Mouse (Mus musculus) heart, embryonic 13.5 days (tissue): ENCODE measurements around the gene Ift122. TPM values are rescaled to one million over a fixed set of nuclear protein-coding genes. Genes with fewer than 3 reads are reported as not detected.
"Not testable (repeated sequence)": the region's sequence is repeated elsewhere in the genome, so short reads cannot be mapped to it uniquely, and the experiment has no call there.

Source experiments
- ATAC-seq: fragments of 200-750 bp; cut with Nextera tagmentation; 2 replicates; pipeline ENCODE4 v1.8.0; 2017; ENCODE audit warnings: moderate TSS enrichment; ENCODE audit not compliant: insufficient number of reproducible peaks, low FRiP score, low TSS enrichment; ENCODE audit errors: extremely low read depth
- H3K27ac ChIP-seq: fragments of 300-500 bp; sonication (generic); replicated peaks from 2 replicates; pipeline ENCODE4 v1.5.1; 2015; ENCODE audit warnings: moderate library complexity, mild to moderate bottlenecking, inconsistent platforms
- H3K27me3 ChIP-seq: fragments of 300-500 bp; sonication (generic); replicated peaks from 2 replicates; pipeline ENCODE4 v1.6.1; 2015; ENCODE audit warnings: mild to moderate bottlenecking, inconsistent platforms
- H3K36me3 ChIP-seq: fragments of 300-500 bp; sonication (generic); 2 replicates; pipeline ENCODE4 v1.6.1; 2015; ENCODE audit warnings: mild to moderate bottlenecking, inconsistent platforms
- H3K4me1 ChIP-seq: fragments of 300-500 bp; sonication (generic); 2 replicates; pipeline ENCODE4 v1.6.1; 2015; ENCODE audit warnings: inconsistent platforms
- H3K4me2 ChIP-seq: fragments of 300-500 bp; sonication (generic); 2 replicates; pipeline ENCODE4 v1.6.1; 2015; ENCODE audit warnings: inconsistent platforms, mild to moderate bottlenecking, moderate library complexity
- H3K4me3 ChIP-seq: fragments of 300-500 bp; sonication (generic); 2 replicates; pipeline ENCODE4 v1.5.1; 2015; ENCODE audit warnings: moderate library complexity, mild to moderate bottlenecking, inconsistent platforms
- H3K9ac ChIP-seq: fragments of 300-500 bp; sonication (generic); 2 replicates; pipeline ENCODE4 v1.6.1; 2015; ENCODE audit warnings: inconsistent platforms, mild to moderate bottlenecking, moderate library complexity
- H3K9me3 ChIP-seq: fragments of 300-500 bp; sonication (generic); 2 replicates; pipeline ENCODE4 v1.6.1; 2016; ENCODE audit warnings: inconsistent platforms
- WGBS: fragments of 180-500 bp; shearing (Covaris S2); methylation state at CpG from one replicate; pipeline ENCODE4 v1.1.7; 2015; ENCODE audit warnings: mixed read lengths; 5-methylcytosine and 5-hydroxymethylcytosine counted together
- polyA plus RNA-seq: library from polyadenylated mRNA; unstranded; fragments of >200 nt; fragmentation: Nextera tagmentation; extraction: Ambion mirVana; gene quantifications from 2 replicates; pipeline ENCODE4 v1.2.1, GENCODE M21; 2015

Gene Ift122
- polyA plus RNA-seq, 1 experiment from 2014 or later, result 21.2 TPM

GRCm38 (mm10) chr6:115821216-115821993 is 31.9 kb upstream of the Ift122 start:
- Histone ChIP-seq H3K4me3 (no peak overlapping the region), H3K36me3 (no peaks in the 10 kb centered on the region), H3K27me3 (peaks cover 4% of the 10 kb centered on the region; the same call in 1 of the 2 replicates), H3K4me2 (no peak overlapping the region), H3K9me3 (no peaks in the 10 kb centered on the region), H3K27ac (no peak overlapping the region), H3K9ac (no peak overlapping the region), H3K4me1 (0 out of 2 replicates have a peak, but pooled peaks cover 6% of the 10 kb centered on the region)
- 71% methylated on average over 8 of the region's 8 CpGs for WGBS
- ATAC-seq, result no peak

DNA sequence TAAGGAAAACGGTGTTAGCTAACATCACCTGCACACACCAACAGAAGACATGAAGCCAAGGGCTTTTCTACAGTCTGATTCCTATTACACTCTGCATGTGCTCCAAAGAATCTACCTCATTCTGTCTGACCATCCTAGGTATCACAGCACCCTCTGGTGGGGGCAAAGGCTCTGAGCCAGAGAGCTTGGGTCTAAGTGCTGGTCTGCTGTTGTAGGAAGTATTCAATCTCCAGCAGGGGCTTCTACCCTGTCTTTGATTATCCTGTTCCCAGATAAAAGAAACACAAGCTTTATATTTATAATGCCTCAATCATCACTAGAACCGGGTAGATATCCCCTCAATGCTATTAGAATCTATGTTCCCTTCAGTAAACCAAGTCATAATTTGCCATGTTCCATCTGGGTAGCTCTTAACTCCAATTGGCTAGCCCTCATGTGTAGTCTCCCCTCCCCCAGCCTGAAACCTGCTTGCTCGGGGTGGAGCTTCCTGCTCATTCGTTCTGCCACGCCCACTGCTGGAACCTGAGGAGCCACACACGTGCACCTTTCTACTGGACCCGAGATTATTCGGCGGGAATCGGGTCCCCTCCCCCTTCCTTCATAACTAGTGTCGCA is 29.3 kb upstream of the Ift122 start:
- ATAC-seq, result peak; percentile 76; the same call in 1 of the 2 replicates
- not testable (repeated sequence) for H3K27me3 ChIP-seq, H3K9me3 ChIP-seq, H3K4me1 ChIP-seq, H3K36me3 ChIP-seq, H3K27ac ChIP-seq
- 3% methylated on average over 4 of the region's 11 CpGs for WGBS
- H3K4me3 ChIP-seq, result peak overlapping the region; percentile 37
- peak overlapping the region; percentile 62 for H3K4me2 ChIP-seq
- H3K9ac ChIP-seq, result peak overlapping the region; percentile 37; the same call in 1 of the 2 replicates

GRCm38 (mm10) chr6:115830779-115831601 is 22.3 kb upstream of the Ift122 start:
- H3K4me1 ChIP-seq, result no peaks in the 10 kb centered on the region
- no peaks in the 10 kb centered on the region for H3K36me3 ChIP-seq
- no peak overlapping the region for H3K9ac ChIP-seq
- H3K4me2 ChIP-seq, result no peak overlapping the region
- no peaks in the 10 kb centered on the region for H3K9me3 ChIP-seq
- no peaks in the 10 kb centered on the region for H3K27me3 ChIP-seq
- no peak for ATAC-seq
- 84% methylated on average over 6 of the region's 6 CpGs for WGBS
- no peak overlapping the region for H3K27ac ChIP-seq
- H3K4me3 ChIP-seq, result no peak overlapping the region

DNA sequence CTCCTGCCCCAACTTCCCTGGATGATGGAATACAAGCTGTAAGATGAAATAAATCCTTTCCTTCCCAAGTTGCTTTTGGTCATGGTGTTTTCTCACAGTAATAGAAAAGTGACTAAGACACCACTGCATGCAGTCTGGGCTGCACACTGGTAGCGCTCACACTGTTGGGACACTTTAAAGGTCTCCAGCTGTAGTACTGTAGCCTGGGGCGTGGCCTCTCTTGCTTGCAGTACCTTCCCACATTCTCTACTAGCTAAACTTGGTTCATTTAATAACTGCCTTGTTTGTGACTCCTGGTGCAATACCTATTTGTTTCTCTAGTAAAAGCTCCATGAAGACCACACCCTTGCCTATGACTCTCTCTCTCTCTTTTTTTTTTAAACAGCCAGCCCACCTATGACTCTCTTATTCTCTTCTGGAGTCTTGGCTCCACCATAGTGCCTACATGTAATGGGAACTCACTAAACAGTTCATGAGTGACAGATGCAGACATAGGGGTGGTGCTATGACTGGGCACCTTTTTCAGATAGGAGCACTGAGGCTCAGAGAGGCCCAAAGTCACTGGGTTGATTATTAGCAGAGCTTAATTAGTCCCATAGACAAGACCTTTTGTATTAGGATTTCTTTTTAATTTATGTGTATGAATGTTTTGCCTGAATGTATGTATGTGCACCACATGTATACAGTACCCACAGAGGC is 21.0 kb upstream of the Ift122 start:
- Histone ChIP-seq H3K27ac (no peak overlapping the region), H3K9me3 (no peaks in the 10 kb centered on the region), H3K4me1 (0 out of 2 replicates have a peak, but pooled peaks cover under 1% of the 10 kb centered on the region), H3K4me2 (no peak overlapping the region), H3K36me3 (no peaks in the 10 kb centered on the region), H3K4me3 (no peak overlapping the region), H3K27me3 (no peaks in the 10 kb centered on the region), H3K9ac (no peak overlapping the region)
- 87% methylated on average over 2 of the region's 2 CpGs for WGBS
- no peak for ATAC-seq

DNA sequence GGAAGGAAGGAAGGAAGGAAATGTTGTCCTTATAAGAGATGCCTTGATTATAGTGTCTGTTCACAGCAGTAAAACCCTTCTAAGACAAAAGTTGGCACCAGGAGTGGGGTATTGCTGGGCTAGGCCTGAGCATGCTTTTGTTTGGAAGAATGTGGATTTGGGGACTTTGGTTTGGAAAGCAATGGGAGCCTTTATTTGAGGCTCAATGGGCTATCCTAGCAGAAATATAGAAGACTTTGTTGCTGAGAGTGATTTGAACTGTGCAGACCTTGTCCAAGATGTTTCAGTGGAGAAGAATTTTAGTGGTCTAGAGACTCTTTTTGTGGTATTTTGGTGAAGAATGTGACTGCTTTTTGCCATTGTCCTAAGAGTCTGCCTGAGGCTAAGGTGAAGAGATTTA is 19.4 kb upstream of the Ift122 start:
- Histone ChIP-seq H3K9me3 (no peaks in the 10 kb centered on the region), H3K36me3 (no peaks in the 10 kb centered on the region), H3K4me1 (peaks cover 14% of the 10 kb centered on the region), H3K9ac (no peak overlapping the region), H3K4me2 (no peak overlapping the region), H3K27me3 (no peaks in the 10 kb centered on the region), H3K27ac (no peak overlapping the region), H3K4me3 (no peak overlapping the region)
- ATAC-seq, result no peak

- no peaks in the 10 kb centered on the region for H3K9me3 ChIP-seq
- peak within 1 kb of the TSS; percentile 61 for H3K9ac ChIP-seq
- 0 out of 2 replicates have a peak, but pooled peaks have one; percentile 31 for ATAC-seq
- 0 out of 2 replicates have a peak within 1 kb of the TSS, but pooled peaks have one; percentile 0 for H3K27ac ChIP-seq
- H3K36me3 ChIP-seq, result peaks cover 21% of the 10 kb centered on the region
- H3K4me3 ChIP-seq, result peak within 1 kb of the TSS; percentile 47
- peak within 1 kb of the TSS; percentile 71 for H3K4me2 ChIP-seq
- under 1% methylated on average over 19 of the region's 19 CpGs for WGBS
- no peaks in the 10 kb centered on the region for H3K27me3 ChIP-seq
- peaks cover 14% of the 10 kb centered on the region for H3K4me1 ChIP-seq
Measured at GRCm38 (mm10) chr6:115838161-115838597, 15.1 kb upstream of the Ift122 start, which contains the start of gene Efcab12. TSS of gene Efcab12 (minus strand) at chr6:115838412.

GRCm38 (mm10) chr6:115838745-115839144 is 14.5 kb upstream of the Ift122 start:
- no peaks in the 10 kb centered on the region for H3K27me3 ChIP-seq
- H3K4me3 ChIP-seq, result peak overlapping the region; percentile 47
- no peaks in the 10 kb centered on the region for H3K9me3 ChIP-seq
- H3K4me1 ChIP-seq, result peaks cover 14% of the 10 kb centered on the region
- H3K9ac ChIP-seq, result peak overlapping the region; percentile 61
- no peak overlapping the region for H3K27ac ChIP-seq
- ATAC-seq, result no peak
- WGBS, result 66% methylated on average over 5 of the region's 5 CpGs
- H3K36me3 ChIP-seq, result peaks cover 27% of the 10 kb centered on the region
- H3K4me2 ChIP-seq, result peak overlapping the region; percentile 71

- no peaks in the 10 kb centered on the region for H3K27me3 ChIP-seq
- no peaks in the 10 kb centered on the region for H3K9me3 ChIP-seq
- H3K4me1 ChIP-seq, result peaks cover 12% of the 10 kb centered on the region
- no peak for ATAC-seq
- H3K4me2 ChIP-seq, result no peak overlapping the region
- no peak overlapping the region for H3K9ac ChIP-seq
- H3K4me3 ChIP-seq, result no peak overlapping the region
- 91% methylated on average over 4 of the region's 4 CpGs for WGBS
- no peak overlapping the region for H3K27ac ChIP-seq
- peaks cover 64% of the 10 kb centered on the region for H3K36me3 ChIP-seq
Measured at GRCm38 (mm10) chr6:115845006-115845405, 8.3 kb upstream of the Ift122 start.

- Histone ChIP-seq H3K27me3 (no peaks in the 10 kb centered on the region), H3K9ac (no peak overlapping the region), H3K36me3 (peaks cover 62% of the 10 kb centered on the region), H3K9me3 (no peaks in the 10 kb centered on the region), H3K27ac (0 out of 2 replicates have a peak overlapping the region, but pooled peaks have one; percentile 20), H3K4me3 (no peak overlapping the region), H3K4me1 (peaks cover 16% of the 10 kb centered on the region), H3K4me2 (no peak overlapping the region)
- WGBS, result 36% methylated on average over 8 of the region's 8 CpGs
- ATAC-seq, result no peak
Measured at GRCm38 (mm10) chr6:115846640-115847411, 6.4 kb upstream of the Ift122 start.

- no peaks in the 10 kb centered on the region for H3K27me3 ChIP-seq
- no peaks in the 10 kb centered on the region for H3K9me3 ChIP-seq
- H3K4me1 ChIP-seq, result peaks cover 26% of the 10 kb centered on the region
- no peak overlapping the region for H3K9ac ChIP-seq
- no peak overlapping the region for H3K4me3 ChIP-seq
- H3K27ac ChIP-seq, result no peak overlapping the region
- ATAC-seq, result no peak
- 93% methylated on average over 10 of the region's 10 CpGs for WGBS
- no peak overlapping the region for H3K4me2 ChIP-seq
- H3K36me3 ChIP-seq, result peaks cover 42% of the 10 kb centered on the region
Measured at GRCm38 (mm10) chr6:115848598-115849304, 4.5 kb upstream of the Ift122 start.
